Mouse (Mus musculus): ENCODE measurements around the gene Exoc4. TPM values are rescaled to one million over a fixed set of nuclear protein-coding genes. Genes with fewer than 3 reads are reported as not detected.

Exoc4 gene
- total RNA-seq, 2 experiments from 2014 or later = 75.5 to 76.5 TPM

DNA sequence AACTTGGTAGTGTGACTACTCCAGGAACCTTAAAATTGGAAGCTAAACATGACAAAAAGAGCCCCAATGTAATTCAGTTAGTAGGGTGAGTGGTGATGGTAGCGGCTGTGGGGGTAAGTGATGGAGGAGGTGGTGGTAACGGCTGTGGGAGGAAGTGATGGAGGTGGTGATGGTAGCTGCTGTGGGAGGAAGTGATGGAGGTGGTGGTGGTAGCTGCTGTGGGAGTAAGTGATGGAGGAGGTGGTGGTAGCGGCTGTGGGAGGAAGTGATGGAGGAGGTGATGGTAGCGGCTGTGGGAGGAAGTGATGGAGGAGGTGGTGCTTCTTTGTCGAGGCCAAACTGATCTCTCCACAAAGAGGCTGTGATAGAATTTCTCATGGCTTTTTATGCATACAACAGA is 369.7 kb downstream of the Exoc4 start:
- no peak for DNase-seq (ENCODE audit: low spot score in 2 of 2)

GRCm38 (mm10) chr6:33620701-33621100 is 371.8 kb downstream of the Exoc4 start:
- DNase-seq (ENCODE audit: low spot score in 2 of 2) = no peak

DNA sequence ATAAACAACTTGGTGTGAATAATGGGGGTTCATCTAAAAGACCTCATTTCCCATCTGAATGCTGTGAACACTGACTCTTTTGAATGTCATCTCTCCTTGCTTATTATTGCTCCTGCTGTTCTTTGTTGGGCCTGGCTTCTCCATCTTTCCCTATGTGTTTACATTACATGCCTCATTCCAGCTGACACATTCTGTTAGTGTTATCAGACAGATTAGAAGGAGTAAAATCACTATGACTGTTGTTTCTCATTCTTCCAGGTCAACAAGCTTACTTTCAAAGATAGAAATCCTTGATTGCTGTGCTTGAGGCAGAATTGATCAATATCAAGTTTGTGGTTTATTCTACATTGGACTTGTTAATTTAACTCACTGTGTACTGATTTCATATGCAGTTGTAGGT is 377.0 kb downstream of the Exoc4 start:
- DNase-seq (ENCODE audit: low spot score in 2 of 2) = no peak

DNA sequence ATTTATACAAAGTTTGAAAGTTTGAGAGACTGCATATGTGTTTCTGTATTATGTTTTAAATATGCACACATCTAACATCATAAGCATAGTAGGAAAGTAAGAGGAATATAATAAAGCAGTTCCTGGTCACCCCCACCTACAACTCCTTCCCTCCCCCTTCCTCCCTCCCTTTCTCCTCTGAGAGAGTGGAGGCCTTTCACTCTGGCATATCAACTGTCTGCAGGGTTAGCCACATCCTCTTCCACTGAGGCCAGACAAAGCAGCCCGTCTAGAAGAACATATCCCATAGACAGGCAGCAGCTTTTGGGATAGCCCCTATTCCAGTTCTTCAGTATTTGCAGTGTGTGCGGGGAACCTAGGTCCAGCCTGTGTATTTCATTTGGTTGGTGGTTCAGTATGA is 382.2 kb downstream of the Exoc4 start:
- DNase-seq (ENCODE audit: low spot score in 2 of 2) = no peak

DNA sequence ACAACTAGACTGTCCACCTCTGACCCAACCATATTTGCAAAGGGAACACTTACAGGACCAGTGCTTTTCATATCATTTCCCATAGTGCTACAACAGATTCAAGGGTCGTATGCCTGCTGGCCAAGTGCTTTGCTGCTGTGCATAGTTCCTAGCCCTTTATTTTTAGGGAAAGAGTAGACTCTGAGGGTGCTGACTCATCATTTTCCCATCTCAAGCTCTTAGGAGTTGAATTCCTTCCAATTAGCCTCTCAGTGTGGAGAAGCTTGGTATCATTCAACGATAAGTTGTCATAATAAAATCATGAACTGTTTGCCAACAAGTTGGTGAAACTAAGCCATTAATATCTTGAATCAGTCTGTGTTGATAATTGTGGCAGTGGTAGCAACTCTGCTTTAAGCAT is 388.3 kb downstream of the Exoc4 start:
- DNase-seq (ENCODE audit: low spot score in 2 of 2) = no peak

- DNase-seq (ENCODE audit: low spot score in 2 of 2) = peak; percentile 44 to 56
Observed at GRCm38 (mm10) chr6:33681778-33682640, 433.1 kb downstream of the Exoc4 start.

GRCm38 (mm10) chr6:33683533-33683932 is 434.6 kb downstream of the Exoc4 start:
- no peak for DNase-seq (ENCODE audit: low spot score in 2 of 2)

GRCm38 (mm10) chr6:33685321-33685720 is 436.4 kb downstream of the Exoc4 start:
- no peak for DNase-seq (ENCODE audit: low spot score in 2 of 2)

- no peak for DNase-seq (ENCODE audit: low spot score in 2 of 2)
Observed at GRCm38 (mm10) chr6:33690601-33691000, 441.7 kb downstream of the Exoc4 start.

DNA sequence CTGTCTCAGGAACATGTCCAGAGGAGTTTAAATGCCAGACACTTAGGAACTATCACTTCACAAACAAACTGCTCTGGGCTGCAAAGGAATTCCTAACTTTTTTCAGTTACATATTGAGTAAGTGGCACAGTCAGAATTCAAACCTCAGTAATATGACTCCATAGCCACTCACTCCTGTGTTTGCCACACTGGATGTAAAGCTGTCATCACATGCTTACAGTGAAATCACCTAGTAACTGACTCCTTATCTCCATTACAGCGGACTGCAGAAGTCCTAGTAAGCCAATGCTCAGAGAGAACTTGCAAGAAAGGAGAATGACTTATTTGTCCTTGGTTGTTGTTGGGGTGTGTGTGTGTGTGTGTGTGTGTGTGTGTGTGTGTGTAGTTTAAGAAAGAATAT is 448.1 kb downstream of the Exoc4 start:
- DNase-seq (ENCODE audit: low spot score in 2 of 2) = no peak

DNA sequence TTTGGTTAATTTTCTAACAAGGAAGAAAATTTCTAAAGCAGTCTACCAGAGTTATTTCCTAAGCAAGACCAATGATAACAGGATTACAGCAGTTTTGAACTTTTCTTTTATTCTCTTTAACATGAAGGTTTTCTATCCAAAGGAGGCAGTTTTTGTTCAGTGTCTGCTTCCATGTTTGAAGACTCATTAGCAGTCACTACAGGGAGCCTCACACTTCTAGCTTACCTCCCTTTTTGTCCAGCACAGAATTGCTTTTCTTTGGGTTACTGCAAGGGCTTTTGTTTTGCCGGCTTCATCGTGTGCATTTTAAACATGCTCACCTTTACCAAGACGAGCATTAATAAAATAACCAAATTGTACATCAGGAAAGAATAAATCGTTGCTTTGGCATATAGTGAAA is 460.0 kb downstream of the Exoc4 start:
- no peak for DNase-seq (ENCODE audit: low spot score in 2 of 2)

DNA sequence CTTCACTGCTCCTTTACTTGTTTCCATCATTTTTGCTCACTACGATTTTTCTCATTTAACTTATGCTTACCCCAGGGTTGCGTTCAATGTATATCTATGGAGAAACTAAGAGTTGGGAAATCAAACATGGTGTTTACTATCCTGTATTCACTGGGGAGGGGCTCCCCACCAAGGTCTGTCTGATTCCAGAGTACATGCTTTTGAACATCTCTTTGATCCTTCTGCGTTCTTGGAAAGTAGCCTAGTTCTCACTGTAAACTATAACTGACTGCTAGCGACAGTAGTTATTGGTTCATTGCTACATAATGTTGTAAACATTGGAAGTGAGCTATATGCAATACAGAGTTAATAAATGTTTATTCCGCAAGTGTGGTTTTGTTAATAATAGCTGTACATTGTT is 460.5 kb downstream of the Exoc4 start:
- no peak for DNase-seq (ENCODE audit: low spot score in 2 of 2)

- peak in 1 of 2 experiments; percentile 43 for DNase-seq (ENCODE audit: low spot score in 2 of 2)
Observed at GRCm38 (mm10) chr6:33711742-33712141, 462.9 kb downstream of the Exoc4 start.

GRCm38 (mm10) chr6:33712540-33713118 is 463.7 kb downstream of the Exoc4 start:
- no peak for DNase-seq (ENCODE audit: low spot score in 2 of 2)

DNA sequence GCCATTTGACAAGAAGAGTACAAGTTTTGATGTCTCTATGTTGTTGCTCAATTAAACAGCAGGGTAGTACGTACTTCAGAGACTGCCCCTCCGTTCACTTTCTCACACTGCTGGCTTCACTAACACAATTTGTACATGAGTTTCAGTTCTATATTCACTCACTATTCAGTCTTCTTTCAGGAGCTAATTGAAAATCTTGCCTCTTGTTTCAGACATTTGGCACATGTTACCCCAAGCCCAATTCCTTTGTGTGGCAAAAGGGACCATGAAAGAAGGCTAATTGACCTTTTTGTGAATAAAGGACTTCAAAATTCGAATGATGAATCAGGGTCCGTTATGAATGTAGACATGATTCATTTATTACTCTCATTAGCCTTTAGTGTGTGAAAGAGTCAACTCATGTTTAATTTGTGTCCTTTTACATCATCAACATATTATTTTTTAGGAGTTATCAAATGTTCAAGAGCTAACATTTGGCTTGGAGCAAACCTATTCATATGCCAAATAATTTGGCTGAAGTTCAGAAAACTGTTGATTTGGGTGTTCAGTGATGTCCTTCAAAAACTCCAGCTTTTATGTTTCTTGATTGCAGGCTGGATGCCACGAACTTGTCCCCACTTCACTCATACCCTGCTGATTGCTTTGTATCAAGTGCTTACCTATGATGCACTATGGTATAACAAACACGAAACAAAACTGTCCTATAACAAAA is 467.5 kb downstream of the Exoc4 start:
- peak in 1 of 2 experiments; percentile 73 for DNase-seq (ENCODE audit: low spot score in 2 of 2)

DNA sequence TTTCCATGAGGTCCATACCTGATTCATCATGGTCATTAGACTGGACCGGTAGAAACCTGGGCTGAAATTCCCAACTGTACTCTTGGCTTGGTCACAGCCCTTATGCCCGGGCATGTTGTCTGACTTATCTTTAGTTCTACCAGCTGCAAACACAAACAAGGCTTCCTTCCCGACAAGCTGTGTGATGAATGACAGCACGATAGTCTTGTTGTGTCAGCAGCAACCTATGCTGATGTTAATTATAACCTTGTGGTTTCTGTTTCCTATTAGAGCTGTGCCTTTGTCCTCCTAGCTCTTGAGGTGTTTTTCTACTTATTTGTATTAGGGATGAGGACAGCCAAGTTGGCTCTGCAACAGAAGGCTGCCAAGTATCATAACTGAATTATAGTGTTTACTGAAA is 472.3 kb downstream of the Exoc4 start:
- DNase-seq (ENCODE audit: low spot score in 2 of 2) = no peak

DNA sequence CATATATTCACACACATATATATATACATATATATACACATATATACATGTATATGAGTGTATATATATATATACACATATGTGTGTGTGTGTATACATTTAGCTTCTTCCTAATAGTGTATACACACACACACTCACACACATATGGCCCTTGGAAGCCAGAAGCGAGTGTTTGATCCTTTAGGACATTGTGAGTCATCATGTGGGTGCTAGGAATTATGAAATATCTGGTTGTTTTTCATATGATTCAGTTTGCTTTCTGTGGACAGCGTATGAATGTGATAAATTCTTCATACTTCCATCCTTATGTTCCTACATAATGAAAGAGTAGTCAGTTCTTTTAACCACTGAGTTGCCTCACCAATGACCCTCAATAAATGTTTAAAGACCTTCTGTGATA is 473.9 kb downstream of the Exoc4 start:
- no peak for DNase-seq (ENCODE audit: low spot score in 2 of 2)

DNA sequence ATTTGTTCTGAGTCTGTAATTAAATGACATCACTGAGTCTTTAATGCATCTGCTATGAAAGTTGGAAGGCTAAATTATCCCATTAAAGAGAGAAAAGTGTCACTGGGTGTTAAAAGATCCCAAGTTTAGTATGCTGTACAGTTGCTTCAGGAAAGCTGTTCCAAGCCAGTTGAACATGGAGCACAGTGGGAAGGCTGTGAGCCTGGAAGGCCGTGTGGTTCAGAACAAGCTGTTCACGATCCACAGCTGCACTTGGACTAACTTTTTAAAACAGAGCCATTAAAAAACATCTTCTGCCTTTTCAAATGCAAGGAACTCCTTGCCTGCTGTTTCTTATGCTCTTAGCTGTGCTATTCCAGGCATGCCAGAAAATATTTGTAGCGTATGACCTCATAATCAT is 475.7 kb downstream of the Exoc4 start:
- DNase-seq (ENCODE audit: low spot score in 2 of 2) = peak in 1 of 2 experiments; percentile 45

- no peak for DNase-seq (ENCODE audit: low spot score in 2 of 2)
Observed at GRCm38 (mm10) chr6:33727271-33727670, 478.4 kb downstream of the Exoc4 start.

- DNase-seq (ENCODE audit: low spot score in 2 of 2) = no peak
Observed at GRCm38 (mm10) chr6:33732214-33732613, 483.3 kb downstream of the Exoc4 start.

GRCm38 (mm10) chr6:33733602-33734001 is 484.7 kb downstream of the Exoc4 start:
- peak in 1 of 2 experiments; percentile 29 for DNase-seq (ENCODE audit: low spot score in 2 of 2)

GRCm38 (mm10) chr6:33734032-33734431 is 485.1 kb downstream of the Exoc4 start:
- DNase-seq (ENCODE audit: low spot score in 2 of 2) = peak in 1 of 2 experiments; percentile 26

Measured in layer of hippocampus, postnatal 14 days (tissue).